Mouse (Mus musculus) limb, embryonic 11.5 days (tissue): ENCODE data around the gene Sacm1l. TPM values are rescaled to one million over a fixed set of nuclear protein-coding genes. Genes with fewer than 3 reads are reported as not detected.

Experiments
- ATAC-seq: fragments of 200-750 bp; cut with Nextera tagmentation; 2 replicates; pipeline ENCODE4 v1.8.0; 2017; ENCODE audit warnings: low read depth; ENCODE audit not compliant: insufficient number of reproducible peaks, low FRiP score, low TSS enrichment
- DNase-seq: peaks from one replicate; pipeline ENCODE4 v3.0.0-alpha.2; 2015; ENCODE audit warnings: low spot score
- H3K27ac ChIP-seq: fragments of 300-500 bp; sonication (generic); replicated peaks from 2 replicates; pipeline ENCODE4 v1.5.1; 2014; ENCODE audit warnings: low read depth, mild to moderate bottlenecking, low read length
- H3K27me3 ChIP-seq: fragments of 300-500 bp; sonication (generic); 2 replicates; pipeline ENCODE4 v1.6.1; 2014; ENCODE audit warnings: mild to moderate bottlenecking, low read length, mixed read lengths; ENCODE audit not compliant: control insufficient read depth, insufficient read depth
- H3K36me3 ChIP-seq: fragments of 300-500 bp; sonication (generic); 2 replicates; pipeline ENCODE4 v1.6.1; 2014; ENCODE audit warnings: mild to moderate bottlenecking, low read length, moderate library complexity, mixed read lengths; ENCODE audit not compliant: control insufficient read depth, insufficient read depth
- H3K4me1 ChIP-seq: fragments of 300-500 bp; sonication (generic); 2 replicates; pipeline ENCODE4 v1.6.1; 2014; ENCODE audit warnings: low read length, mixed read lengths; ENCODE audit not compliant: control insufficient read depth, insufficient read depth
- H3K4me2 ChIP-seq: fragments of 300-500 bp; sonication (generic); 2 replicates; pipeline ENCODE4 v1.6.1; 2014; ENCODE audit warnings: low read depth, mild to moderate bottlenecking, moderate library complexity; ENCODE audit not compliant: severe bottlenecking
- H3K4me3 ChIP-seq: fragments of 300-500 bp; sonication (generic); 2 replicates; pipeline ENCODE4 v1.5.1; 2014; ENCODE audit warnings: low read depth, low read length
- H3K9ac ChIP-seq: fragments of 300-500 bp; sonication (generic); 2 replicates; pipeline ENCODE4 v1.6.1; 2014; ENCODE audit warnings: mild to moderate bottlenecking, low read length
- H3K9me3 ChIP-seq: fragments of 300-500 bp; sonication (generic); 2 replicates; pipeline ENCODE4 v1.6.1; 2016; ENCODE audit warnings: low read length; ENCODE audit not compliant: control insufficient read depth
- WGBS: fragments of 180-500 bp; shearing (Covaris S2); extraction: QIAGEN DNeasy Blood & Tissue Kit; methylation state at CpG from one replicate; pipeline ENCODE4 v1.1.7; 2014; 5-methylcytosine and 5-hydroxymethylcytosine counted together
- polyA plus RNA-seq: library from polyadenylated mRNA; unstranded; fragments of >200 nt; fragmentation: Nextera tagmentation; extraction: Ambion mirVana; gene quantifications from 2 replicates; pipeline ENCODE4 v1.2.1, GENCODE M21; 2014

Gene Sacm1l
- polyA plus RNA-seq, 1 experiment from 2014 or later: 48.9 TPM

DNA sequence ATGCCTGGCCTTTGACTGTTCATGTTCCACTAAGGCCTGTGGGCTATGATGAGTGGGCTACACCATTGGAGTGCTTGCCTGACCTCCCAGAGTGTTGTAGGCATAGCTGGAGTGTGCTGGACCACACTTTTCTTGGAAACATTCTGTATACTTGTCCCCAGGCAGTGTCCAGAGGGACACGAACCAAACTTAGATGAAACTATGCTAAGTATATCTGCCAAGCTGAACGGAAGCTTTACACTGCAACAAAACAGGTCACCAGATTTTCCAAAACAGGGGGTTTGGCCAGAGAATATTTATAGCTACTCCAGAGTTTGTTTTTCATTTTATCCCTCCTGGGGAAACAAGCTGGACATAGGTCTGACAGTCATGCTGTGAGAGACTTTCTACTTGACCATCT, 40.5 kb upstream of the Sacm1l start:
- Histone ChIP-seq H3K4me1 (no peaks in the 10 kb centered on the region; the same call in 1 of the 2 replicates), H3K9ac (no peak overlapping the region), H3K36me3 (no peaks in the 10 kb centered on the region; the same call in 1 of the 2 replicates), H3K27ac (no peak overlapping the region), H3K4me3 (no peak overlapping the region), H3K4me2 (no peak overlapping the region), H3K9me3 (no peaks in the 10 kb centered on the region), H3K27me3 (no peaks in the 10 kb centered on the region)
- ATAC-seq (no peak), DNase-seq (no peak)
- 86% methylated on average over 2 of the region's 2 CpGs for WGBS

- ATAC-seq: no peak
- 68% methylated on average over 9 of the region's 9 CpGs for WGBS
- H3K4me1 ChIP-seq: no peaks in the 10 kb centered on the region; the same call in 1 of the 2 replicates
Observed at GRCm38 (mm10) chr9:123489727-123490343, 39.7 kb upstream of the Sacm1l start.

GRCm38 (mm10) chr9:123490930-123491329, 38.6 kb upstream of the Sacm1l start:
- H3K27me3 ChIP-seq: no peaks in the 10 kb centered on the region
- 80% methylated on average over 5 of the region's 5 CpGs for WGBS
- no peak overlapping the region for H3K4me2 ChIP-seq
- no peak for DNase-seq
- H3K36me3 ChIP-seq: no peaks in the 10 kb centered on the region; the same call in 1 of the 2 replicates
- no peaks in the 10 kb centered on the region for H3K9me3 ChIP-seq
- H3K9ac ChIP-seq: no peak overlapping the region
- no peak for ATAC-seq
- H3K4me1 ChIP-seq: peaks cover under 1% of the 10 kb centered on the region; the same call in 1 of the 2 replicates
- H3K27ac ChIP-seq: no peak overlapping the region
- no peak overlapping the region for H3K4me3 ChIP-seq

More at GRCm38 (mm10) chr9:123489727-123490343, 39.7 kb upstream of the Sacm1l start:
- Histone ChIP-seq H3K4me2 (no peak overlapping the region), H3K4me3 (no peak overlapping the region), H3K36me3 (no peaks in the 10 kb centered on the region; the same call in 1 of the 2 replicates), H3K9me3 (no peaks in the 10 kb centered on the region), H3K27me3 (no peaks in the 10 kb centered on the region), H3K27ac (no peak overlapping the region), H3K9ac (no peak overlapping the region)
- DNase-seq: no peak

- ATAC-seq (no peak), DNase-seq (no peak)
- Histone ChIP-seq H3K27me3 (no peaks in the 10 kb centered on the region), H3K4me2 (no peak overlapping the region), H3K36me3 (no peaks in the 10 kb centered on the region; the same call in 1 of the 2 replicates), H3K9me3 (no peaks in the 10 kb centered on the region), H3K4me1 (peaks cover 3% of the 10 kb centered on the region), H3K4me3 (no peak overlapping the region), H3K9ac (no peak overlapping the region), H3K27ac (no peak overlapping the region)
- WGBS: 84% methylated on average over 9 of the region's 9 CpGs
Observed at GRCm38 (mm10) chr9:123491917-123492585, 37.5 kb upstream of the Sacm1l start.

GRCm38 (mm10) chr9:123496665-123497064, 32.9 kb upstream of the Sacm1l start:
- no peak overlapping the region for H3K4me3 ChIP-seq
- ATAC-seq (peak; percentile 46; the same call in 1 of the 2 replicates), DNase-seq (peak; percentile 70)
- no peaks in the 10 kb centered on the region for H3K27me3 ChIP-seq
- peaks cover 6% of the 10 kb centered on the region; the same call in 1 of the 2 replicates for H3K36me3 ChIP-seq
- H3K27ac ChIP-seq: no peak overlapping the region
- peaks cover 3% of the 10 kb centered on the region for H3K4me1 ChIP-seq
- 4% methylated on average over 13 of the region's 13 CpGs for WGBS
- peak overlapping the region; percentile 31; the same call in 1 of the 2 replicates for H3K4me2 ChIP-seq
- H3K9me3 ChIP-seq: no peaks in the 10 kb centered on the region
- H3K9ac ChIP-seq: no peak overlapping the region

DNA sequence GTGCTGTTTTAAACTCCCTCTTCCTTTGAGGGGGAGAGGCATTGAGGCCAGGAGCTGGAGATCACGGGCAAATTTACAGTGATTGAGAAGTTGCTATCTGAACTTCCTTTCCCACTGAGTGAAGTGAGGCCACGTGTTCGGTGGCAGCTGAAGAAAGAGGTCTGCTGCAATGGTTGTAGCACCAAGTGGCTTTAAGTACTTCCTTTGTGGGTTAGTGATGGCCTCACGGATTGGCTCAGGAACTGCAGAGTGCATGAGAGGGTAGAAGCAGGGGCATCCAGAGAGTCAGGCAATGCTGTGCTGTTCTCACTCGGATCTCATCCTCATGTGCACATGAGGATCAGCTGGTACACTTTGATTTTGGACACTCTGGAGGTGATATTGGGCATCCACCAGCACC, 31.7 kb upstream of the Sacm1l start:
- Histone ChIP-seq H3K9ac (no peak overlapping the region), H3K36me3 (peaks cover 8% of the 10 kb centered on the region; the same call in 1 of the 2 replicates), H3K4me1 (peaks cover 3% of the 10 kb centered on the region), H3K27me3 (no peaks in the 10 kb centered on the region), H3K27ac (no peak overlapping the region), H3K4me2 (no peak overlapping the region), H3K9me3 (no peaks in the 10 kb centered on the region), H3K4me3 (no peak overlapping the region)
- DNase-seq (no peak), ATAC-seq (no peak)
- 87% methylated on average over 5 of the region's 5 CpGs for WGBS

DNA sequence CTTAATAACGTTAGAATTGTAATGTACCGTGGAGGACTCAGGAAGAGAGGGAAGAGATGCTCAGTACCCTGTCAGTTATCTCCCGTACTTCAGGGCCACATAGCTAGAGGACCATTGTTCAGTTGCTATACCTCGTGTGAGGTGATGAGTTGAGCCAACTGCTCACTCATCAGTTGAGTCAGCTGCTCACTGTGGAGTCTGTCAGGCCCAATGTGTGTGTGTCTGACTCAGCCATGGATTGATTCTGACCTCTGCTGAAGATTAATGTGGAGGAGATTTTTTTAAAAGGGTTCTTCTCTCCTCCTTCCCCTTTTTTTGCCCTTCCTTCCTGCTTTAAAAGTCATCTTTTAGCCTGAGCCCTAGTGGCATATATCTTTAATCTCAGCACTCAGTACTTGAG, 29.1 kb upstream of the Sacm1l start:
- DNase-seq (no peak), ATAC-seq (no peak)
- H3K4me2 ChIP-seq: no peak overlapping the region
- no peak overlapping the region for H3K9ac ChIP-seq
- H3K27ac ChIP-seq: no peak overlapping the region
- H3K9me3 ChIP-seq: no peaks in the 10 kb centered on the region
- 85% methylated on average over 4 of the region's 4 CpGs for WGBS
- no peak overlapping the region for H3K4me3 ChIP-seq
- H3K36me3 ChIP-seq: peaks cover 8% of the 10 kb centered on the region; the same call in 1 of the 2 replicates
- H3K4me1 ChIP-seq: peaks cover 5% of the 10 kb centered on the region
- H3K27me3 ChIP-seq: no peaks in the 10 kb centered on the region

GRCm38 (mm10) chr9:123503171-123503834, 26.3 kb upstream of the Sacm1l start:
- Histone ChIP-seq H3K9me3 (no peaks in the 10 kb centered on the region), H3K9ac (no peak overlapping the region), H3K4me1 (0 out of 2 replicates have a peak, but pooled peaks cover 2% of the 10 kb centered on the region), H3K36me3 (peaks cover 10% of the 10 kb centered on the region; the same call in 1 of the 2 replicates), H3K4me2 (no peak overlapping the region), H3K27ac (no peak overlapping the region), H3K4me3 (no peak overlapping the region), H3K27me3 (no peaks in the 10 kb centered on the region)
- DNase-seq (no peak), ATAC-seq (no peak)
- 86% methylated on average over 5 of the region's 5 CpGs for WGBS
